Mouse (Mus musculus) myocyte (in vitro differentiated cells): ENCODE measurements around the gene Slx4ip. TPM values are rescaled to one million over a fixed set of nuclear protein-coding genes. Genes with fewer than 3 reads are reported as not detected.

Experiments used
- H3K27me3 ChIP-seq: one replicate; pipeline ENCODE4 v1.6.1; 2011; ENCODE audit not compliant: control insufficient read depth, insufficient read depth, insufficient read length
- H3K36me3 ChIP-seq: one replicate; pipeline ENCODE4 v1.6.1; 2011; ENCODE audit not compliant: control insufficient read depth, insufficient read depth
- H3K4me2 ChIP-seq: one replicate; pipeline ENCODE4 v1.6.1; 2011; ENCODE audit warnings: low read depth, control low read depth
- H3K4me3 ChIP-seq: one replicate; pipeline ENCODE4 v1.5.1; 2011; ENCODE audit warnings: mild to moderate bottlenecking, control low read depth, moderate library complexity
- H3K79me2 ChIP-seq: one replicate; pipeline ENCODE4 v1.6.1; 2011; ENCODE audit not compliant: control insufficient read depth, insufficient read depth
- H3ac ChIP-seq: one replicate; pipeline ENCODE4 v1.6.1; 2011; ENCODE audit not compliant: control insufficient read depth, insufficient read length
- CEBPB ChIP-seq: IDR thresholded peaks from 2 replicates; pipeline ENCODE4 v1.6.1; 2011; ENCODE audit warnings: mild to moderate bottlenecking, moderate library complexity; ENCODE audit not compliant: poor library complexity, insufficient read depth, severe bottlenecking
- E2F4 ChIP-seq: IDR thresholded peaks from one replicate; pipeline ENCODE4 v1.6.1; 2011; ENCODE audit warnings: mild to moderate bottlenecking, control low read depth, moderate library complexity; ENCODE audit not compliant: insufficient read depth
- MAX ChIP-seq: IDR thresholded peaks from one replicate; pipeline ENCODE4 v1.6.1; 2011; ENCODE audit warnings: low read depth, mild to moderate bottlenecking, control low read depth
- MYOD1 ChIP-seq, 3 experiments: IDR thresholded peaks; one replicate each; pipeline ENCODE4 v1.6.1; 2011; ENCODE audit warnings: control low read depth in 2 of 3, low read depth in 2 of 3, mild to moderate bottlenecking in 2 of 3, moderate library complexity in 1 of 3; ENCODE audit not compliant: insufficient read length in 2 of 3, control insufficient read depth in 1 of 3
- MYOG ChIP-seq, 3 experiments: IDR thresholded peaks; one replicate each; pipeline ENCODE4 v1.6.1; 2011; ENCODE audit warnings: control low read depth in 2 of 3, low read depth in 2 of 3, mild to moderate bottlenecking in 2 of 3; ENCODE audit not compliant: insufficient read length in 2 of 3, control insufficient read depth in 1 of 3, insufficient read depth in 1 of 3
- POLR2A ChIP-seq: IDR thresholded peaks from one replicate; pipeline ENCODE4 v1.6.1; 2011; ENCODE audit warnings: low read depth, mild to moderate bottlenecking, control low read depth, moderate library complexity; ENCODE audit not compliant: insufficient read length
- POLR2AphosphoS2 ChIP-seq: IDR thresholded peaks from one replicate; pipeline ENCODE4 v1.6.1; 2011; ENCODE audit warnings: low read depth, control low read depth; ENCODE audit not compliant: insufficient read length
- REST ChIP-seq: IDR thresholded peaks from one replicate; pipeline ENCODE4 v1.6.1; 2011; ENCODE audit warnings: mild to moderate bottlenecking, control low read depth, moderate library complexity; ENCODE audit not compliant: insufficient read depth, insufficient read length
- SRF ChIP-seq: IDR thresholded peaks from one replicate; pipeline ENCODE4 v1.6.1; 2011; ENCODE audit warnings: low read depth; ENCODE audit not compliant: control insufficient read depth, insufficient read length
- TCF12 ChIP-seq: IDR thresholded peaks from one replicate; pipeline ENCODE4 v1.6.1; 2011; ENCODE audit warnings: mild to moderate bottlenecking, control low read depth; ENCODE audit not compliant: poor library complexity, insufficient read depth, severe bottlenecking
- TCF3 ChIP-seq: IDR thresholded peaks from one replicate; pipeline ENCODE4 v1.6.1; 2011; ENCODE audit warnings: low read depth, control low read depth; ENCODE audit not compliant: insufficient read length
- USF1 ChIP-seq: IDR thresholded peaks from one replicate; pipeline ENCODE4 v1.6.1; 2011; ENCODE audit warnings: low read depth, mild to moderate bottlenecking, control low read depth, moderate library complexity
- polyA plus RNA-seq: library from polyadenylated mRNA; unstranded; fragments of >200 nt; fragmentation: generic; extraction: Trizol; gene quantifications from one replicate; pipeline ENCODE4 v1.2.1, GENCODE M21; 2012; ENCODE audit warnings: missing spikeins

The Slx4ip gene
- polyA plus RNA-seq, 1 experiment = 1.2 TPM

- Histone ChIP-seq H3K79me2 (no peaks in the 10 kb centered on the region), H3K36me3 (peaks cover 58% of the 10 kb centered on the region), H3K4me3 (no peak overlapping the region), H3ac (no peak overlapping the region), H3K4me2 (no peak overlapping the region), H3K27me3 (no peaks in the 10 kb centered on the region)
- TF ChIP-seq MYOD1 (IDR thresholded peaks at IDR 0.05; ENCODE audit: control insufficient read depth in 1 of 3, insufficient read length in 2 of 3, low read depth in 2 of 3) = no peak
- no peak for TF ChIP-seq MAX
- no peak for TF ChIP-seq E2F4
- no peak for TF ChIP-seq POLR2A
- TF ChIP-seq REST = no peak
- no peak for TF ChIP-seq TCF12
- no peak for TF ChIP-seq SRF
- no peak for TF ChIP-seq CEBPB
- no peak for TF ChIP-seq TCF3
- TF ChIP-seq POLR2AphosphoS2 = no peak
Observed at GRCm38 (mm10) chr2:137098269-137099035, 207.4 kb downstream of the Slx4ip start.

GRCm38 (mm10) chr2:137099211-137099734 lies 208.3 kb downstream of the Slx4ip start:
- no peak overlapping the region for H3K4me3 ChIP-seq

GRCm38 (mm10) chr2:137101074-137101473 lies 210.1 kb downstream of the Slx4ip start:
- Histone ChIP-seq H3K4me3 (no peak overlapping the region), H3K4me2 (no peak overlapping the region), H3K36me3 (peaks cover 58% of the 10 kb centered on the region), H3ac (no peak overlapping the region), H3K27me3 (no peaks in the 10 kb centered on the region), H3K79me2 (no peaks in the 10 kb centered on the region)
- TF ChIP-seq CEBPB = no peak
- no peak for TF ChIP-seq E2F4
- TF ChIP-seq MYOG (IDR thresholded peaks at IDR 0.05; ENCODE audit: control insufficient read depth in 1 of 3, insufficient read depth in 1 of 3, insufficient read length in 2 of 3, low read depth in 2 of 3) = peak; percentile 64 to 84 (median 77)
- TF ChIP-seq REST = no peak
- TF ChIP-seq USF1 = no peak
- TF ChIP-seq POLR2AphosphoS2 = no peak
- TF ChIP-seq MYOD1 (IDR thresholded peaks at IDR 0.05; ENCODE audit: control insufficient read depth in 1 of 3, insufficient read length in 2 of 3, low read depth in 2 of 3) = peak; percentile 51 to 85 (median 76)
- no peak for TF ChIP-seq POLR2A

More at GRCm38 (mm10) chr2:137099211-137099734, 208.3 kb downstream of the Slx4ip start:
- Histone ChIP-seq H3K36me3 (peaks cover 58% of the 10 kb centered on the region), H3K27me3 (no peaks in the 10 kb centered on the region), H3K79me2 (no peaks in the 10 kb centered on the region), H3K4me2 (no peak overlapping the region), H3ac (no peak overlapping the region)
- no peak for TF ChIP-seq MYOG (IDR thresholded peaks at IDR 0.05; ENCODE audit: control insufficient read depth in 1 of 3, insufficient read depth in 1 of 3, insufficient read length in 2 of 3, low read depth in 2 of 3)
- TF ChIP-seq SRF = no peak
- TF ChIP-seq POLR2AphosphoS2 = no peak
- no peak for TF ChIP-seq CEBPB
- no peak for TF ChIP-seq MYOD1 (IDR thresholded peaks at IDR 0.05; ENCODE audit: control insufficient read depth in 1 of 3, insufficient read length in 2 of 3, low read depth in 2 of 3)
- TF ChIP-seq E2F4 = no peak

GRCm38 (mm10) chr2:137107203-137107602 lies 216.2 kb downstream of the Slx4ip start:
- TF ChIP-seq POLR2A = no peak
- no peak for TF ChIP-seq SRF
- no peak for TF ChIP-seq MYOD1 (IDR thresholded peaks at IDR 0.05; ENCODE audit: control insufficient read depth in 1 of 3, insufficient read length in 2 of 3, low read depth in 2 of 3)
- no peak for TF ChIP-seq MYOG (IDR thresholded peaks at IDR 0.05; ENCODE audit: control insufficient read depth in 1 of 3, insufficient read depth in 1 of 3, insufficient read length in 2 of 3, low read depth in 2 of 3)
- TF ChIP-seq USF1 = no peak
- no peak for TF ChIP-seq MAX
- TF ChIP-seq TCF3 = no peak
- TF ChIP-seq REST = no peak
- H3K79me2 ChIP-seq = peaks cover 50% of the 10 kb centered on the region
- H3K4me2 ChIP-seq = no peak overlapping the region
- H3ac ChIP-seq = no peak overlapping the region
- H3K36me3 ChIP-seq = peaks cover 26% of the 10 kb centered on the region
- H3K4me3 ChIP-seq = no peak overlapping the region
- no peaks in the 10 kb centered on the region for H3K27me3 ChIP-seq

- no peak overlapping the region for H3K4me3 ChIP-seq
- H3ac ChIP-seq = no peak overlapping the region
- TF ChIP-seq TCF12 = no peak
- no peak for TF ChIP-seq TCF3
- no peak for TF ChIP-seq REST
- TF ChIP-seq CEBPB = no peak
- H3K4me2 ChIP-seq = no peak overlapping the region
- no peaks in the 10 kb centered on the region for H3K27me3 ChIP-seq
- peaks cover 25% of the 10 kb centered on the region for H3K36me3 ChIP-seq
- peaks cover 57% of the 10 kb centered on the region for H3K79me2 ChIP-seq
Observed at GRCm38 (mm10) chr2:137107946-137108345, 216.9 kb downstream of the Slx4ip start.
